Mouse (Mus musculus) limb, embryonic 15.5 days (tissue): ENCODE data around the gene Mta2. TPM values are rescaled to one million over a fixed set of nuclear protein-coding genes. Genes with fewer than 3 reads are reported as not detected.
A peak's percentile ranks its signal among the peaks of the same experiment; 100 is the strongest.

ENCODE experiments used
- ATAC-seq: fragments of 200-750 bp; cut with Nextera tagmentation; 2 replicates; pipeline ENCODE4 v1.8.0; 2017; ENCODE audit warnings: low read depth, moderate TSS enrichment; ENCODE audit not compliant: insufficient number of reproducible peaks, low FRiP score, low TSS enrichment
- H3K27ac ChIP-seq: fragments of 300-500 bp; sonication (generic); 2 replicates; pipeline ENCODE4 v1.5.1; 2015; ENCODE audit warnings: moderate library complexity, mild to moderate bottlenecking, inconsistent platforms
- H3K27me3 ChIP-seq: fragments of 300-500 bp; sonication (generic); 2 replicates; pipeline ENCODE4 v1.6.1; 2015; ENCODE audit warnings: inconsistent platforms
- H3K36me3 ChIP-seq: fragments of 300-500 bp; sonication (generic); 2 replicates; pipeline ENCODE4 v1.6.1; 2015; ENCODE audit warnings: inconsistent platforms
- H3K4me1 ChIP-seq: fragments of 300-500 bp; sonication (generic); 2 replicates; pipeline ENCODE4 v1.6.1; 2015; ENCODE audit warnings: inconsistent platforms
- H3K4me2 ChIP-seq: fragments of 300-500 bp; sonication (generic); 2 replicates; pipeline ENCODE4 v1.6.1; 2015; ENCODE audit warnings: mild to moderate bottlenecking, inconsistent platforms
- H3K4me3 ChIP-seq: fragments of 300-500 bp; sonication (generic); 2 replicates; pipeline ENCODE4 v1.5.1; 2015; ENCODE audit warnings: mild to moderate bottlenecking, inconsistent platforms
- H3K9ac ChIP-seq: fragments of 300-500 bp; sonication (generic); 2 replicates; pipeline ENCODE4 v1.6.1; 2015; ENCODE audit warnings: inconsistent platforms
- H3K9me3 ChIP-seq: fragments of 300-500 bp; sonication (generic); 2 replicates; pipeline ENCODE4 v1.6.1; 2016; ENCODE audit warnings: inconsistent platforms
- WGBS: fragments of 180-500 bp; shearing (Covaris S2); methylation state at CpG from one replicate; pipeline ENCODE4 v1.1.7; 2015; 5-methylcytosine and 5-hydroxymethylcytosine counted together
- polyA plus RNA-seq: library from polyadenylated mRNA; unstranded; fragments of >200 nt; fragmentation: Nextera tagmentation; extraction: Ambion mirVana; gene quantifications from 2 replicates; pipeline ENCODE4 v1.2.1, GENCODE M21; 2015

Mta2 gene
- polyA plus RNA-seq, 1 experiment from 2014 or later, result 160 TPM

- Histone ChIP-seq H3K27ac (no peak overlapping the region), H3K9me3 (no peaks in the 10 kb centered on the region), H3K4me1 (peaks cover 6% of the 10 kb centered on the region), H3K9ac (no peak overlapping the region), H3K4me2 (no peak overlapping the region), H3K4me3 (no peak overlapping the region), H3K27me3 (no peaks in the 10 kb centered on the region), H3K36me3 (peaks cover 95% of the 10 kb centered on the region)
- 95% methylated on average over 2 of the region's 2 CpGs for WGBS
- no peak for ATAC-seq
These were observed 33.8 kb downstream of the Mta2 start for GRCm38 (mm10) chr19:8975491-8975890.

- peak overlapping the region; percentile 62 for H3K27ac ChIP-seq
- WGBS, result 29% methylated on average over 3 of the region's 3 CpGs
- H3K27me3 ChIP-seq, result no peaks in the 10 kb centered on the region
- H3K4me3 ChIP-seq, result no peak overlapping the region
- no peak for ATAC-seq
- H3K4me2 ChIP-seq, result no peak overlapping the region
- no peak overlapping the region for H3K9ac ChIP-seq
- H3K36me3 ChIP-seq, result peaks cover 91% of the 10 kb centered on the region
- H3K4me1 ChIP-seq, result peaks cover 15% of the 10 kb centered on the region
- no peaks in the 10 kb centered on the region for H3K9me3 ChIP-seq
These were observed 34.9 kb downstream of the Mta2 start for GRCm38 (mm10) chr19:8976535-8976934.

GRCm38 (mm10) chr19:8980771-8981170 is 39.1 kb downstream of the Mta2 start:
- H3K9me3 ChIP-seq, result no peaks in the 10 kb centered on the region
- peaks cover 54% of the 10 kb centered on the region for H3K4me1 ChIP-seq
- 40% methylated on average over 5 of the region's 5 CpGs for WGBS
- peaks cover 50% of the 10 kb centered on the region for H3K36me3 ChIP-seq
- ATAC-seq, result no peak
- H3K9ac ChIP-seq, result no peak overlapping the region
- peak overlapping the region; percentile 71 for H3K27ac ChIP-seq
- no peak overlapping the region for H3K4me3 ChIP-seq
- H3K4me2 ChIP-seq, result no peak overlapping the region
- H3K27me3 ChIP-seq, result no peaks in the 10 kb centered on the region

GRCm38 (mm10) chr19:8981450-8982168 is 39.9 kb downstream of the Mta2 start:
- H3K9me3 ChIP-seq, result no peaks in the 10 kb centered on the region
- H3K9ac ChIP-seq, result no peak overlapping the region
- peak overlapping the region; percentile 75; the same call in 1 of the 2 replicates for H3K27ac ChIP-seq
- H3K36me3 ChIP-seq, result peaks cover 42% of the 10 kb centered on the region
- ATAC-seq, result no peak; the same call in 1 of the 2 replicates
- H3K4me1 ChIP-seq, result peaks cover 49% of the 10 kb centered on the region
- no peak overlapping the region for H3K4me3 ChIP-seq
- H3K27me3 ChIP-seq, result no peaks in the 10 kb centered on the region
- WGBS, result 69% methylated on average over 2 of the region's 2 CpGs
- no peak overlapping the region for H3K4me2 ChIP-seq

GRCm38 (mm10) chr19:8982303-8983149 is 40.9 kb downstream of the Mta2 start:
- Histone ChIP-seq H3K27ac (peak overlapping the region; percentile 75), H3K36me3 (peaks cover 33% of the 10 kb centered on the region), H3K9me3 (no peaks in the 10 kb centered on the region), H3K9ac (no peak overlapping the region), H3K4me2 (no peak overlapping the region), H3K4me1 (peaks cover 54% of the 10 kb centered on the region), H3K4me3 (no peak overlapping the region), H3K27me3 (no peaks in the 10 kb centered on the region)
- WGBS, result 46% methylated on average over 5 of the region's 5 CpGs
- ATAC-seq, result peak; percentile 49; the same call in 1 of the 2 replicates

- ATAC-seq, result no peak
These were observed 41.5 kb downstream of the Mta2 start for GRCm38 (mm10) chr19:8983150-8983650.

GRCm38 (mm10) chr19:8984255-8984868 is 42.7 kb downstream of the Mta2 start:
- Histone ChIP-seq H3K4me2 (no peak overlapping the region), H3K4me1 (peaks cover 67% of the 10 kb centered on the region), H3K36me3 (peaks cover 15% of the 10 kb centered on the region), H3K27me3 (no peaks in the 10 kb centered on the region), H3K9me3 (no peaks in the 10 kb centered on the region), H3K27ac (peak overlapping the region; percentile 75), H3K4me3 (no peak overlapping the region), H3K9ac (no peak overlapping the region)
- no peak for ATAC-seq
- WGBS, result 14% methylated on average over 7 of the region's 7 CpGs

More at GRCm38 (mm10) chr19:8983150-8983650, 41.5 kb downstream of the Mta2 start:
- no peak overlapping the region for H3K9ac ChIP-seq
- WGBS, result 41% methylated on average over 4 of the region's 4 CpGs
- H3K27ac ChIP-seq, result peak overlapping the region; percentile 75
- peaks cover 26% of the 10 kb centered on the region for H3K36me3 ChIP-seq
- no peaks in the 10 kb centered on the region for H3K9me3 ChIP-seq
- no peak overlapping the region for H3K4me3 ChIP-seq
- no peaks in the 10 kb centered on the region for H3K27me3 ChIP-seq
- H3K4me2 ChIP-seq, result no peak overlapping the region
- peaks cover 61% of the 10 kb centered on the region for H3K4me1 ChIP-seq

GRCm38 (mm10) chr19:8985891-8986290 is 44.2 kb downstream of the Mta2 start:
- Histone ChIP-seq H3K27ac (no peak overlapping the region), H3K27me3 (no peaks in the 10 kb centered on the region), H3K4me2 (no peak overlapping the region), H3K36me3 (peaks cover 2% of the 10 kb centered on the region; the same call in 1 of the 2 replicates), H3K4me1 (peaks cover 64% of the 10 kb centered on the region), H3K9ac (no peak overlapping the region), H3K9me3 (no peaks in the 10 kb centered on the region), H3K4me3 (no peak overlapping the region)
- ATAC-seq, result no peak
- WGBS, result 68% methylated on average over 5 of the region's 5 CpGs

- Histone ChIP-seq H3K4me2 (peak overlapping the region; percentile 70), H3K4me1 (peaks cover 68% of the 10 kb centered on the region), H3K27me3 (no peaks in the 10 kb centered on the region), H3K27ac (peak overlapping the region; percentile 99), H3K9me3 (no peaks in the 10 kb centered on the region), H3K4me3 (0 out of 2 replicates have a peak overlapping the region, but pooled peaks have one; percentile 85), H3K36me3 (no peaks in the 10 kb centered on the region), H3K9ac (no peak overlapping the region)
- 28% methylated on average over 2 of the region's 2 CpGs for WGBS
- no peak for ATAC-seq
These were observed 46.1 kb downstream of the Mta2 start for GRCm38 (mm10) chr19:8987816-8988215.

GRCm38 (mm10) chr19:8988346-8989065 is 46.8 kb downstream of the Mta2 start:
- Histone ChIP-seq H3K27me3 (no peaks in the 10 kb centered on the region), H3K9ac (peak overlapping the region; percentile 89; the same call in 1 of the 2 replicates), H3K9me3 (no peaks in the 10 kb centered on the region), H3K4me3 (peak overlapping the region; percentile 85), H3K27ac (peak overlapping the region; percentile 99), H3K4me1 (peaks cover 68% of the 10 kb centered on the region), H3K4me2 (peak overlapping the region; percentile 70), H3K36me3 (no peaks in the 10 kb centered on the region)
- ATAC-seq, result no peak
- WGBS, result 8% methylated on average over 15 of the region's 15 CpGs

GRCm38 (mm10) chr19:8989066-8989566 is 47.4 kb downstream of the Mta2 start, which contains the start of gene Ahnak:
TSS of gene Ahnak (plus strand) at chr19:8989284.
- Histone ChIP-seq H3K27me3 (no peaks in the 10 kb centered on the region), H3K4me1 (peaks cover 68% of the 10 kb centered on the region), H3K9ac (peak within 1 kb of the TSS; percentile 89), H3K4me3 (peak within 1 kb of the TSS; percentile 85), H3K4me2 (peak within 1 kb of the TSS; percentile 70), H3K36me3 (0 out of 2 replicates have a peak, but pooled peaks cover 2% of the 10 kb centered on the region), H3K9me3 (no peaks in the 10 kb centered on the region), H3K27ac (peak within 1 kb of the TSS; percentile 99)
- WGBS, result under 1% methylated on average over 42 of the region's 42 CpGs
- ATAC-seq, result peak; percentile 56
